Mouse (Mus musculus): ENCODE measurements at regions not wholly inside any gene's neighbourhood (a gene's known extent, or its start where the extent isn't known, plus 50 kb on each side); places are given as distances from the start of the nearest gene placed in this dataset.

DNA sequence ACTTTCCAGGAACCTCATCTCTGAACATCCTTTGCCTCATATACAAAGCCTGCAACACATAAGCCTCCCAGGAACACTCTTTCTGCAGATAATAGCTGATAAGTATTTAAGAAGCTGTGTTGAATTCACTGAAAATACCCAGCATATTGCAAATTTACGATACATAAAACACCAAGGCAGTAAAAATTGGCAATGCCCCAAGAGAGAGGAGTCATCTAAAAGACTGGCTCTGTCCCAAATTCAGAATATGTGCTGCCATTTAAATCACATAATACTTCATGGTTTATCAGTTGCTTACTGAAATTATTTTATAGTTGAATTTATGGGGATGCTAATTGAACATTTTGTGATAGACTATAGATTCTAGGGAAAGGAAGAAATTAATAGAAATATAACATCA lies 172.3 kb upstream of the Fbxl7 start:
- TF ChIP-seq JUN (IDR thresholded peaks at IDR 0.05; ENCODE audit: insufficient read depth, low read depth, low read length) (no peak), EP300 (IDR thresholded peaks at IDR 0.05; ENCODE audit: low read length) (no peak), ZMIZ1 (IDR thresholded peaks at IDR 0.05; ENCODE audit: low read depth, low read length) (no peak), KAT2A (IDR thresholded peaks at IDR 0.05; ENCODE audit: insufficient replicate concordance, low read length) (no peak), HCFC1 (IDR thresholded peaks at IDR 0.05; ENCODE audit: low read depth, low read length) (no peak), CHD2 (IDR thresholded peaks at IDR 0.05; ENCODE audit: low read length) (no peak), ZNF384 (IDR thresholded peaks at IDR 0.05; ENCODE audit: low read depth, low read length) (no peak), CTCF (conservative IDR thresholded peaks at IDR 0.05 in 1 of 2, IDR thresholded peaks at IDR 0.05 in 1 of 2; ENCODE audit: low read depth in 2 of 2, low read length in 2 of 2) (no peak), USF2 (conservative IDR thresholded peaks at IDR 0.05; ENCODE audit: low read depth, low read length) (no peak), MAZ (IDR thresholded peaks at IDR 0.05; ENCODE audit: low read depth, low read length) (no peak)
- Histone ChIP-seq H3K9ac (ENCODE audit: insufficient read depth, low read depth) (no peak overlapping the region), H3K9me3 (replicated peaks; ENCODE audit: low read length) (no peaks in the 10 kb centered on the region), H3K79me2 (replicated peaks; ENCODE audit: control insufficient read depth, extremely low read depth, insufficient read depth, poor library complexity, severe bottlenecking) (no peaks in the 10 kb centered on the region), H3K4me3 (replicated peaks in 1 of 3; ENCODE audit: low read depth in 2 of 3, low read length in 2 of 3, poor library complexity in 1 of 3) (no peak overlapping the region), H3K4me2 (ENCODE audit: insufficient read depth, low read depth, poor library complexity, severe bottlenecking) (no peak overlapping the region), H3K27ac (ENCODE audit: insufficient read depth, low read depth) (no peak overlapping the region), H3K27me3 (replicated peaks) (no peaks in the 10 kb centered on the region), H3K4me1 (ENCODE audit: control insufficient read depth in 1 of 2, insufficient read depth in 2 of 2) (no peaks in the 10 kb centered on the region), H3K36me3 (replicated peaks in 1 of 2; ENCODE audit: control insufficient read depth in 1 of 2, insufficient read depth in 1 of 2, low read length in 1 of 2) (no peaks in the 10 kb centered on the region)
- no peak for DNase-seq (ENCODE audit: extremely low read depth)
- dilution Hi-C loops (cut with MboI; ENCODE audit: extremely low pct_ligation_motif_present, extremely low pct_unique_long_range_greater_than_20kb, low sequenced_read_pairs): no loop called here
- in situ Hi-C loops (cut with MboI; ENCODE audit: low pct_ligation_motif_present, low pct_unique_long_range_greater_than_20kb, low sequenced_read_pairs): no loop called here

DNA sequence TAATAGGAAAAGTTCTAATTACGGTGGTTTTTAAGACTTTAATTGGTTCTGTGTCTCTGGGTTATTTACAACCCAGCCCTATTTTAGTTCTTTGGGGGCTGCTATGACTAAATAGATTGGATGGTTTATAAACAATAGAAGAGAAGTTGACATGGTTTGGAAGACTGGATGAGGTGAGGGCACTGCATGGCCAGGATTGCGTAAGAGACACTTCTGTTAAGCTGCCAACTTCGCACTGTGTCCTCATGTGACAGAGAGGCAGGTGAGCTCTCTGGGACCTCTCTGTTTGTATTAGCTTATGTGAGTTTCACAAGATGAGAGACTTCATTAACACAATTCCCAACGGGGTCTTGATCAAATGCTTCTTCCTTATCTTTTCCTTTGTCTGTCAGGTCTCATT lies 182.5 kb upstream of the Fbxl7 start:
- in situ Hi-C loops (cut with MboI; ENCODE audit: low pct_ligation_motif_present, low pct_unique_long_range_greater_than_20kb, low sequenced_read_pairs) (no loop called here), dilution Hi-C loops (cut with MboI; ENCODE audit: extremely low pct_ligation_motif_present, extremely low pct_unique_long_range_greater_than_20kb, low sequenced_read_pairs) (no loop called here)
- Histone ChIP-seq H3K4me3 (replicated peaks in 1 of 3; ENCODE audit: low read depth in 2 of 3, low read length in 2 of 3, poor library complexity in 1 of 3) (no peak overlapping the region), H3K36me3 (replicated peaks in 1 of 2; ENCODE audit: control insufficient read depth in 1 of 2, insufficient read depth in 1 of 2, low read length in 1 of 2) (no peaks in the 10 kb centered on the region), H3K9me3 (replicated peaks; ENCODE audit: low read length) (no peaks in the 10 kb centered on the region), H3K4me1 (ENCODE audit: control insufficient read depth in 1 of 2, insufficient read depth in 2 of 2) (no peaks in the 10 kb centered on the region), H3K27me3 (replicated peaks) (no peaks in the 10 kb centered on the region), H3K9ac (ENCODE audit: insufficient read depth, low read depth) (no peak overlapping the region), H3K27ac (ENCODE audit: insufficient read depth, low read depth) (no peak overlapping the region), H3K4me2 (ENCODE audit: insufficient read depth, low read depth, poor library complexity, severe bottlenecking) (no peak overlapping the region), H3K79me2 (replicated peaks; ENCODE audit: control insufficient read depth, extremely low read depth, insufficient read depth, poor library complexity, severe bottlenecking) (no peaks in the 10 kb centered on the region)
- DNase-seq (ENCODE audit: extremely low read depth): no peak
- TF ChIP-seq USF2 (conservative IDR thresholded peaks at IDR 0.05; ENCODE audit: low read depth, low read length) (no peak), MAX (IDR thresholded peaks at IDR 0.05; ENCODE audit: low read length) (no peak), UBTF (IDR thresholded peaks at IDR 0.05; ENCODE audit: low read depth, low read length) (no peak), IRF4 (IDR thresholded peaks at IDR 0.05; ENCODE audit: low read depth, low read length) (no peak), JUN (IDR thresholded peaks at IDR 0.05; ENCODE audit: insufficient read depth, low read depth, low read length) (no peak), NELFE (IDR thresholded peaks at IDR 0.05; ENCODE audit: low read depth, low read length) (no peak), CHD1 (IDR thresholded peaks at IDR 0.05; ENCODE audit: low read depth, low read length) (no peak), ETS1 (conservative IDR thresholded peaks at IDR 0.05; ENCODE audit: low read depth, low read length) (no peak), ZKSCAN1 (IDR thresholded peaks at IDR 0.05; ENCODE audit: borderline replicate concordance, low read depth, low read length) (no peak), MYC (IDR thresholded peaks at IDR 0.05; ENCODE audit: low read depth, low read length) (no peak), TBP (conservative IDR thresholded peaks at IDR 0.05; ENCODE audit: low read depth, low read length) (no peak), RAD21 (IDR thresholded peaks at IDR 0.05; ENCODE audit: low read depth, low read length) (no peak), SMC3 (IDR thresholded peaks at IDR 0.05; ENCODE audit: low read depth, low read length) (no peak), POLR2A (IDR thresholded peaks at IDR 0.05; ENCODE audit: low read depth, low read length) (no peak), EP300 (IDR thresholded peaks at IDR 0.05; ENCODE audit: low read length) (no peak), MXI1 (IDR thresholded peaks at IDR 0.05; ENCODE audit: low read depth, low read length) (no peak)

Data from CH12.LX (cell line).